Mouse (Mus musculus) cerebellum, adult 8-10 months (tissue): ENCODE data around the gene Hjurp.

Experiments
- DNase-seq: peaks from one replicate; pipeline ENCODE4 v3.0.0; 2022

Hjurp gene

DNA sequence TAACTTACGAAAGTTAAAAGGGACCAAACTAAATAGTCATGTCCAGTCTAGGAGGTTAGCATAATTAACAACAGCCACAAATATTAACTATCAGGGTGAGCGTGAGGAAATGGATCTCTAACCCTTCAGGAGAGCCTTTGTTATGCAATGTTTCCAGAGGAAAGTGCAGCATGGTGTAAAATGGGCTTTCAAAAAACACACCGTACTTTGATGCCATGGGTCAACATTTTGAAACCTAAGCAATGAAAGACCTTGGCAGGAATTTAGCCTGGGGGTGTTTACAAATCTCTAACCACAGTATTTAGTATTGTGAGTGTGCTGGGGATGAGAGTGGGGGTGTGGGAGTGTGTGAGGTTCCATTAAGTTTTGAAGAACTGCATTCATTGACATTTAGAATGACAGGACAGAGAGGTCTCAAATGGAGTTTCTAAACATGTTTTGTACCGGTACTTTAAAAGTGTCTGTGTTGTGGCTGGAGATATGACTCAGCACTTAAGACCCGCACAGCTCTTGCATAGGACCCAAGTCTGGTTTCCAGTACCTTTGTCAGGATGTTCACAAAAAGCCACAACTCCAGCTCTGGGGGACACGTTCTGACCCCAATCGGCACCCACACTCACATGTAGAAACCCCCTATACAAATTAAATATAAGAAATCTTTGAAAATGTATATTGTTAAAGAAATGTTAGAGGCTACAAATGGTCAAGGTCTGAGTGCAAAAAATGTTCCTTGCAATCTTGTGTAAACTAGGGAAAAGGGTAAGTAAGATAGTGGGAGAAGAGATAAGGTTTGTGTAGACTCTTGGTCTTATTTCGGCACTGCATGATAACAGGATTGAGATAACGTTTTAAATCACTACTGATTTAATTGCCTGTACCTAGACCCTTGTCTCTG is 1.9 kb upstream of the Hjurp start:
- DNase-seq, result no peak

DNA sequence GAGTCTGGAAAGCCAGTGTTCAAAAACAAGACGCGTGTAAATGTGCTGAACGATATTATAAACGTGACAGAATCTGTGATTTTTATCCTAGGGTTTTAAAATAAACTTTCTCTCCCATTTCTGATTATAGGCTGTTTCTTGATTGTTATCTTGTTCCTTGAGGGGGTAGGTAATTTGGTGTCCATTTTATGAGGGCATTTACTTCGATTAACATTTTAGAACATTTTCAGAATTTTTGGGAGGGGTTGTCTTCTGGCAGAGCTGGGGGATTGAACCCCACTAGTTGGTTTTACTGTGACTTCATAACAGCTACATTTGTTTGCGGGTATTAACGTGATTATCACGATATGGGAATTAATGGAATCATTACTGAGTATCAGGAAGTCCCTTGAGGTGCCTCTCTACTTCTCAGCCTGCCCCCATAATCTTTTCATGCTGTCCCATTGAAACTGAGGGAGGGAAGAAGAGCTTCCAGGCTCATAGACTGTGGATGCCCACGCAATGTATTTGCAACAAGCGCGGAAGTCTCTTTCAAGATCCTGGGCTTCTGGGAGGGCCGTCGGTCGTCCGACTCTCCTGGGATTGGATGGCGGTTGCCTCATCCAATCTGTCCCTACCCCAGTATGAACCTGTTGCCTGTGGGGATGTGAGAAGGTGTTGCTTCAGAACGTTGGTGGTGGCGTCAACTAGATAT is 532 bp upstream of the Hjurp start:
- DNase-seq, result no peak

DNA sequence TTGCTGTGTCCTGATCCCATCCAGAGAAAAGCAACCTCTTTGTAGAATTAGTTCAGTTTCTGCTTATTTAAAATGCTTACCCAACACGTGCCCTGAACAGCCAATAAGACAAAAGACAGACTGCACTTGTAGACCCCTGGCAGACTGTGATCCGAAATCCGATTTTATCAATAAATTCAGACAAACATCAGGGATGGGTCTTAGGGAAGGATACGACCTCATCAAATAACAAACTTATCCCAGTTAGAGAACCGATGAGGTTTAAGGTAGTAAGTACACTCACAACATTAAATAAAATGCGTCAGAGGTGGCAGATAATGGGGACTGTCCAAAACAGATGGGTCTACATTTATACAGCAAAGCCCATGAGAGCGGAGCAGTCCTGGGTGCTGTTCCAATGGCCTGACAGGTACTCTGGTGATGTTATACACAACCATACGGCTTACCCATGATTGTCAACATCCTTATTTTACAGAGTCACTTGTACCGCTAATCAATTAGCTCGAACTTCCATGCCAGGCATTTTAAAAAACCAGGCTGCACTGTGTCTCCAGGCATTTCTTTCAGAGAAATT is 822 bp downstream of the Hjurp start:
- DNase-seq, result no peak

DNA sequence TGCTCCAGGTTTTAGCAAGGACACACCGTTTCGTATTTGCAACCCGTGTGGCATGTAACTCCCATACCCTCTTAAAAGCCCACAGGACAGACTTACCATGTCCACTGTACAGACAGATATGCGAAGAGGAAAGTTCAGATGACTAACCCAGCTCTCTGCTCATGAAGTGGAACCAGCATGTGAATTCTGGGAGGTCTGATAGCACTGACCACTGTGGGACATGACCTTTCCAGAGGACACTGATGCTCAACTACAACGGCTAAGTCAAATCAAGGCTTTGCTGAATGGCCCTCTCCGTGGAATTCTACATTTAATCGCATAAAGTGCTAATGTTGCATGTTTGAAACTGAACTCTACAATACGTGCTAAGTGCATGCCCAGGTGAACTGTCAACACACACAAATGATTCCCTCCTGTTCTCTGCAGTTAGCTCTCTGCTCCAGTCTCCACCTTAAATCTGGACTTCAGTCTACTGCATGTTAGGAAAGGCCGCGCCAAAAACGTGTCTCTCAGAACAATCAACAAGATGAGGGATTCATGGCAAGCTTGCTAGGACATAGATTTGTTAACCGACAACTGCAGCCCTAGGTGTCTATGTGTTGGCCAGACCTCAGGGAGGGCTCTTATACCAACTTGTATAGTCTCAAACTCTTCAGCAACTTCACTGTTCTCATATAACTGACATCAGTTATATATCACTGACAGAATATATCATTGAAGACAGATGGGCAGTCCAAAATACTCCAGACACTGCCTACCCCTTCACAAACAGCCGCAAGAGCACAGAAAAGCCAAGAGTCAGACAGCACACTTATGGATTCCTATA is 1.5 kb downstream of the Hjurp start:
- no peak for DNase-seq

DNA sequence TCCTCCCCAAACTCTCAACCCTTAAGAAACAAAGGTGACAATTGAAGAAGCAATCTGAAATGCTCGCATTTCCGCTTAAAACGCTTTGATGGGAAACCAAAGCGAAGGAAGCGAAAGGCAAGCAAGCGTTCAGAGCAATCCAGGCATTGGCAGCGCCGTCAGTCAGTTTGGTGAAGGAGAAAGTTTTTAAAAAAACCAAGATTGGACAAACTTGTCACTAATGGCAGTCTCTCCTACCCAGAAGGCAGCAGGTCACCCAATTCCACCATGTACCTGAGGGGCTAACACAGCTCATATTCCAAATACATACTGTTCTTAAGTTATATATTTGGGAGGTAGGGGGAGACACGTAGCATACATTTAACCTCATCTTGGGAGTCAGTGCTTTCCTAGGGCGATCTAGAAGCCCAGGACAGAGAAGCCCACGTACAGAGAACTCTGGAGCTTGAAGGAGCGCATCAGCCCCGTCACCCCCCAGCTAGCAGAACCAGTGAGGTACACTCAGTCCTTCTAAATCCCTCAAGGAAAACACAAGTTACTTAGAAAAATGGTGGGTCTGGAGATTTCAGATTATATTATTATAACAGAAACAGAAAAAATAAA is 2.3 kb downstream of the Hjurp start:
- DNase-seq, result no peak

DNA sequence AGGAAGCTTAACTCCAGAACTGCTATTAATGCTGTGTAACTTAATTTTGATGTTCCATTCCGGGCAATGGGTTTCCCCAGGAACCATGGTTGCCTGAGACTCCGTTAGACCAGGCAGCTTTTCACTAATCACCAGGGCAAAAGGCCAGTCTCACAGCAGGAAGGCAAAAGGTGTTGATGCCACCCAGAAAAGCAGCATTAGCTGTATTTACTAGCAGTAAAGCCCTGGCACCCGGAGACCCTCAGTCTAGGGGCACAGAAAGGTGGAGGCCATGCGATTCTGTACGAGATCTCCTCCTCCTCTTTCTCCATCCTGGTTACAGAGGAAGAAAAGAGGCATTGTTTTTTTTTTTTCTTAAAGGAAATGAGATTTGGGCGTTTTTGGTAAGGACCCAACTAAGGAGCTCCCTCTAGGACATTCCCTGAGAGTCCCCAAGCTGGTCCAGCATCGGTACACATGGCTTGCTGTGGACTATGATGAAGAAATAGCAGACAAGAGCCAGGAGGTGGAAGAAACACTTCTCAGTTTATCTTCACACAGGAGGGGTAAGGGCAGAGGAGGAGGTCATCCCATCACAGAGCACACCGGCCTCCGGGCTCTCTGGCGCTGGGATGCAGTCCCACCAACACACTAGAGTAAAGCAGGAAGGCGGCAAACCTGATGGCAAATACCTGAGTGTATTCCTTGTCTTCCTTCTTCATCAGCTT is 2.9 kb downstream of the Hjurp start:
- DNase-seq, result no peak

DNA sequence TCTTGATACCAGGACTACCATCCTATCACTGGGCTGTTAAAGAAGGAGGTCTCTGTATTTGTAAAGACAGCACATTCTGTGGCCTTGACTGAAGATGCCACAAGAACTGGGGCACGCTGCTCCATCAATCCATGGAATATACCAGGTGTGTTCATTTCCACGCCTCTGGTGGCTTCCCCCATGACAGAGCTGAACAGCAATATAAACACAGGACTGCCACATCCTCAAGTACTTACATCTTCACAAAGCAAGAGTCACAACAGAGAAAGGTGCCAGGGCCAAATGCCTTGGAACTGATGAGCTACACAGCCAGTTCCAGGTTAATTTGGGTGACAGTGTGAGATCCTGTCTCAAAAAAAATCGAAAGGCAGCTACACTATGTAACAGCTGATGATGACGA is 3.6 kb downstream of the Hjurp start:
- DNase-seq, result no peak

DNA sequence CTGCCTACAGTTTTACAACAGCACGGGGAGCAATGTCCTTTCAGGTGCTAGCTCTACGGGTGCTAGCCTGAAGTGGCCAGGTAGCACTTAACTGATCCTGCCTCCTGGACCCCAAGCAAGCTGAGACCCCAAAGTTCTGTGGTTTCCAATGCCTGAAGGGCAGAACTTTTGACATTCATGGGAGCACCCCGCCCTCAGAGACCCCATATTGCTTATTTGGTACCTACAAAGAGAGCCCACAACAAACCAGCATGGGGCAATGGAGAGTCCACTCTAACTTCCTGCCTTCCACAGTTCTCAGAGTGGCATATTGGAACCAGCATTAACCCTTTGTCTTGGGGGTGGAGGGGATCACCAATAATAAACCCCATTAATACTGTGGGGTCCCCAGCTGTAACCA is 4.1 kb downstream of the Hjurp start:
- DNase-seq, result no peak

DNA sequence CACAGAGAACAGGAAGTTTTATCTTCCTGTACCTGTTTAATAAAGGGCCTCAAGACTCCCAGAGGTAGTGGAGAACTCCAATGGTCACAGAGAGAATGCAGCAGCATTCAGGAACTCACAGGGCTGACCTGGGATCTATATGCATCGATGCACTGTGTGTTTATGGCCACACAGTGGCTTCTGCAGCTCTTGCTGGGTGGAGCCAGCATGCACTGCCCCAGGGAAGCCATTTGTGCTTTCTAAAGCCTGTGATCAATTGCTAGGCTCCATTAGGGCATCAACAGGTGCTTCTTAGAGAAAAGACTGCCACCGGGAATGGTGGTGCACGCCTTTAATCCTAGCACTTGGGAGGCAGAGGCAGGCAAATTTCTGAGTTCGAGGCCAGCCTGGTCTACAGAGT is 4.6 kb downstream of the Hjurp start:
- DNase-seq, result no peak

DNA sequence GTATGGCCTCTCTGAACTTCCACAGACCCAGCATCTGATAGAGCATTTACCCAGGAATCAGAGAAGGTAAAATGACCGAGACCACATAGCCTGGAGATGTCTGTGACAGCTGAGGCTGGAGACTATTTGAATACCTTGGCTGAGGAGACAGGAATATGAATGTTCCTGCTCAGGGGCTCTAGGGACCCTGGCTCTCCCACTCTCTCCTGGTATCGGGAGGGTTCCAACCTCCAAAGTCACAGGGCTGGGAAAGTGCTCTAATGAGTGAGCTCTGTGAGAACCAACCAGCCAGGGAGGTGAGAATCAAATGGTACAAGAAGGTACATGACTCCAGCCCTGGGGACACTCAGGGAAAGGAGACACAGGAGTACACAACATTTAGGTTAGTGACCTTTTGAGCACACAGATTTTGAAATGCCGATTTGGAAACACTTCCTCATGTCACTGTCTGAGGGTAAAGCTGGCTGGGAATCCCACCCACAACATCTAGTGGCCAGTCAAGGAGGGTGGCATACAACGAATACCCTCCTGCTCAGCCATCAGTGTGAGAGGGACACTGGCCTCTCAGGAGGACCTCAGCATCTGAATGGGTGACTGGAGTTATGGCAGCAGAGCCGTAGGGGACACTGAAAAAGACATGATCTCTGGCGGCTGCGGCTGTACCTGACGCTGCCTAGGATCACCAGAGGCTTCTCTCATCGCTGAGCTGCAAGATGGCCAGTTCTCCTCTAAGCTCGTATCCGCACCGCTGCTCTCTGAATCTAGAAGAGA is 7.7 kb downstream of the Hjurp start:
- DNase-seq, result no peak

DNA sequence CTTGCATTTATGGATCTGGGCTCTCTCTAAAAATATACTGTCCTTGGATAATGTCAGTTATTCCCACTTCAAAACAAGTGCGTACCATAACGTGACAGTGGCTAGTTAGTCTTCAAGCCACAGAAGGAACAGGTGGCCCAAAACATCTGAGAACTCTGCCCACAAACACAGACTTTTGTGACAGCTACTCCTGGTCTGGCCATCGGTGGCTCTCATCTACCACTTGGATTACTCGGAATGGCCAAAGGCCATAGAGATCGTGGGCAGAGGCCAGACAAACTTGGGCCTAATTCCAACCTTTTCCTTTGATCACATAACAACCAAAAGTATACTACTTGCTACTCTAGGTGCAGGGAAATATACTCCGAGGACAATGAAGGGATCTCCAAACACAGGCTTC is 9.4 kb downstream of the Hjurp start:
- DNase-seq, result no peak

DNA sequence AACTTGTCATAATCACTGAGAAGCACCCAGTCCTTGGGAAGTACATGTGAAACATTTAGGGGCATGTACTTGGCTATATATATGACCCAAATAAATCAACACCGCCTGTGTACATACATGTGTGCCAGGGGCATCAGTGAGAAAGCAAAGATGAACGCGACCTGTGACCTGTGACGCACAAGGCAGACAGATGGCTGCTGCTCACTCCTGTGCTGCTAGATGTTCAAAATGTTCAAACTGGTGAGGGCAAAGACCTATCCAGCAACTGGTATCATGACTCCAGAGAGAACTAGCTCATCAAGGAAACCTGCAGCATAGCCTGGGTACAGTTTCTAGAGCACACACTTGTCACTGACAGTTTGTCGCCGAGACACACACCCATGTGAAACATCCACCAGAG is 9.9 kb downstream of the Hjurp start:
- no peak for DNase-seq

DNA sequence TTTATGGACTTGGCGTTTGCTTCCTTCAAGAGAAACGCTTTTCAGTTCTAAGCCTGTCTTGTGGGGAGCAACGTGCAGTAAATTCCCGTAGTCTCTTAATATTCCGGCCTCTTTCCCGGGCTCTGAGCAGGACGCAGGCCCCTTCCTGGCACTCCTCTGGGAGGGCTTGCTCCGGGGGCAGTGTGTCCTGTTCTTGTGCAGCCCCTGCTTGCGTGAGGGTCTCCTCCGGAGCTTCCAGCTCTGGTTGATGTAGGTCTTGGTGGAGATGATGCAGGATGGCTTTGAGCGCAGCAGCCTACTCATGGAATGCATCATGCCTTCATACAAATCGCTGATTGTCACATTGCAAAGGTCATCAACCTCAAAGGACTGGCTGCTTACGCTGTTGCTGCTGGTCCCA is 11.3 kb downstream of the Hjurp start:
- no peak for DNase-seq

DNA sequence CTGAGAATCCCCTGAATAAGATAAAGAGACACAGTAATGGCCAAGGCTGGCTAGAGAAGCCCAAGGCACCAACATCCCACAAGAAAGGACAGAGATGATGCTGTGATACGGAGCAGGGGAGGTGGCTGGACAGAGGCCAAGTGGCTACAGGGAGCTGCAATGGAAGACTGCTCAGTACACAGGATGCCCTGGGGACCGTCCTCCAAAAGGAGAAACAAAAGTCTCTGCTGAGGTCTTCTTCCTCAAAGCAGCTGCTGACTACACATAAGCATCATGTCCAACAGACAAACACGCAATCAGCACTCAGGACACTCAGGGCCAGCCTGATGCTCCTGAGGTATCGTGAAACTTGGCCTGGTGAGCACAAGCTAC is 12.6 kb downstream of the Hjurp start:
- DNase-seq, result no peak

DNA sequence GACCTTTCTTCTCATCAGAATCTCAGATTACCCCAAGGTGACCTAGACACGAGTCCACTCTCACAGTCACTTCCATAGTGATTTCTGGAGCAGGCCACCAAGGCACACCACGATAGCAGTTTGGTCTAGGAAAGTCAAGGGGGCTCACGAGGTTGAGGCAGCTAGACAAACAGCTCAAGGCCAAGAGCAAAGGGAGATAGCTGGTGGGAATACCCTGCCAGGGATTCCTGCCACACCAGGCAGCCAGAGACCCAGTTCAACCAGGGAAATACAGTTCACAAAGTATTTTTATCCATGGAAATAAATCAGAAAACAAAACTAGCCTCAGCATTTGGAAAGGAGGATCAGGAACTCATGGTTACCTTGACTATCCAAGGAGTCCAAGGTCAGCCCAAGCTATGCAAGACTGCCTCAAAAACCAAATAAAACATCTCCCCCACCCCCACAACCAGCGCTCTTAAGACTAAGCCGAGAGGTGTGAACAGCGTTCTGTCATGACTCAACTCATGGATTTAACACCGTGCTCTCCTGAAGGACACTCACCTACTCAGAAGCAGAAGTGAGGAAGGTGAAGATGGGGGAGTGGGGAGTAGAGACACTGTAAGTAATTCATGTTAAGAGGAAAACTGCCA is 13.1 kb downstream of the Hjurp start:
- DNase-seq, result no peak

DNA sequence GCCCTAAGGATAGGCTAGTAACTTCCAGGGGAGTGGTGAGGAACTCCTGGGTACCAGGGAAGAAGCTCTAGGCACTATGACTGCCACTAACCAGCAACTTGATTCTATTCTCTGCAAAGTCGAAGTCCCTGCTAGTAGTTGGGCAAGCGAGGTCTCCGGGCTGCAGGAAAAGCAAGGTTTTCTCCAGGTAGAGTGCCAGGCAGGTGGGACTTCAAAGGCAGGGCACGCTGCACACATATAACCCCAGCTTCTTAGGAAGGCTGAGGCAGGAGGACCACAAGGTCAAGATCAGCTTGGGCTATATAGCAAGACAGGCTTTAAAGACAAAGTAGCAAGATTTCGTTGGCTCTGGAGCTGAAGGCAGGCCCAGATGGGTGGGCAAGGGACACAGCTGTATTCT is 13.7 kb downstream of the Hjurp start:
- DNase-seq, result no peak

DNA sequence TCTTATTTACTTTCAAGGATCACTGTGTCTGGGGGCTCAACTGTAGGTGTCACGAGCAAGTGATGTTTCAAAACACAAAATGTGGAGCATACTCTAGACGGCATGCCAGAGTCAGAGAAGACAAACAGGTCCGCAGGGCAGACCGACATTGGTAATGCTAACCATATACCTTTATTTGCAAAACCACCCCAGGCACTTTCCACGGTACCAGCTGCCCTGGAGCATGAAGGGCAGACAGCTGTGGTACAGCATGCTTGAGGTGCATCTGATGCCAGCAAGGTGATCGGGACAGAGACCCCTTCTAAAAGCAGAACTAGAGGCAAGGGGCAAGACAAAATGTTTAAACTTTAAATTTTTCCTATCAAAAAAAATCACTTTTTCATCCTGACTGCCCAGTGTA is 14.5 kb downstream of the Hjurp start:
- DNase-seq, result no peak

DNA sequence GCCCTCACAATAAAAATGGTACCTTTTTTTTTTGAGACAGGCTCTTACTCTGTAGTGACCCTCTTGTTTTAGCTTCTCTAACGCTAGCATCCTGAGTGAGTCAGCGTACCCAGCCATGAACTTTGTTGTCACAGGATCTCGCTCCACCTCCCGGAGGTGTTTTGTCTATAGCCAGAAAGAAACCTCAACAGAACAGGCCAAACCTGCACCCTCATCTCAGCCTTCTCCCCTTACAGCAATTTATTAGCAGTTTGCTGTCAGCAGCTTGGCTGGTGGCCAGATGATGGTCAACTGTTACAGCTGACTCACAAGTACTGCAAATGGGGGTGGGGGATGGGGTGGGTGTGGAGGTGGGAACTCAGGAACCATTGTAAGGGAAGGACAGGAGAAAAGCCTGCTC is 15.2 kb downstream of the Hjurp start:
- no peak for DNase-seq

DNA sequence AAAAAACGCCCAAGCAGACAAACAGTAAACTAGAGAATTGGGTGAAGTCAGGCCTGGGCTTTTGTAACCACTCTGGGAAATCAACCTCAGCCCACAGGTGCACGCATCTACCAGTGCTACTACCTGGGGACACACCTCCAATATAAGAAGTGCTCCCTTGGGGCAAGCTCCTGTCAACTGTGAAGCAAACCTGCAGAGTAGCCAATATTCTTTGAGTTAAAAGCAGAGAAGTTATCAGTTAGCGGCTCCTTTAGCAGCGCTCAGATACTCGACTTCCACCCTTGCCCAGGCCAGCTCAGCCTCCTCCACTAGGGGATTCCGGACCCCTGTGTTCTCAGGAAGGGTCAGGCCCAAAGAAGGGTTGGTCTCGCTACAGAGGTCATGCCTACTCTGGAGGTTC is 15.7 kb downstream of the Hjurp start:
- no peak for DNase-seq

DNA sequence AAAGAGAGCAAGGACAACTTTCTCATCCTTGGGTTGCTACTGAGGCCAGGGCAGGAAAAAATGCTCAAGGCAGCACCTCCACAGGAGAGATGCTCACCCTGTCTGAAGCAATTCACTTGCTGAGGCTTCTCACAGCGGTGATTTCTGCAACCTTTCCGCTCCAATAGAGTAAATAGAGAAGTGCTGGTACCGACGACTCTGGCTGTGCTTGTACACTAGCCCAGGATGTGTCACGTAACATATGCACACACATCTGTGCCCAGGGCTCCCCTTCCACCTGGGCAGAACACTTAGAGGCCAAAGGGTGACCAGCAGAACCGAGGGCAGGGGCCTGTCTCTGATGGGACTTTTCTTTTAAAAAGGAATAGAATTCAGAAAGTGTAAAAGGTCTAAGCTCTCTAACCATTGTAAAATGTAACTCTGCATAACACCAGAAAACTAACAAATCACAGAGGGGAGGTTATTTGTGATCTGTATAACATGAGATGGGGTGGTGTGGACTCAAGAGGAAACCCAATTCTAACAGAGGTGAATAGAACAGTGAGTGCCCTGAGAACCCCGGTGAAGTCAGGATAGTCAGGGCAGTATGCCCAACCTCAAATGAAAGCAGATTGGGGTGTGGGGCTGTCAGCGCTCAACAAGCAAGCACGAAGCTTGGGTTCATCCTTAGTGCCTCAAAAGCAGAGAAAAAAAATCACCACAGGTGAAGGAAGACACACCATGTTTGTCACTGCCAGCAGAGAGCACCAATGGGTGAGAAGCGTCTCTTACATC is 16.6 kb downstream of the Hjurp start:
- DNase-seq, result no peak
